Mouse (Mus musculus): ENCODE data around the gene Dcp1b.
A peak's percentile ranks its signal among the peaks of the same experiment; 100 is the strongest.
"Not testable (repeated sequence)": the region's sequence is repeated elsewhere in the genome, so short reads cannot be mapped to it uniquely, and the experiment has no call there.

The Dcp1b gene

DNA sequence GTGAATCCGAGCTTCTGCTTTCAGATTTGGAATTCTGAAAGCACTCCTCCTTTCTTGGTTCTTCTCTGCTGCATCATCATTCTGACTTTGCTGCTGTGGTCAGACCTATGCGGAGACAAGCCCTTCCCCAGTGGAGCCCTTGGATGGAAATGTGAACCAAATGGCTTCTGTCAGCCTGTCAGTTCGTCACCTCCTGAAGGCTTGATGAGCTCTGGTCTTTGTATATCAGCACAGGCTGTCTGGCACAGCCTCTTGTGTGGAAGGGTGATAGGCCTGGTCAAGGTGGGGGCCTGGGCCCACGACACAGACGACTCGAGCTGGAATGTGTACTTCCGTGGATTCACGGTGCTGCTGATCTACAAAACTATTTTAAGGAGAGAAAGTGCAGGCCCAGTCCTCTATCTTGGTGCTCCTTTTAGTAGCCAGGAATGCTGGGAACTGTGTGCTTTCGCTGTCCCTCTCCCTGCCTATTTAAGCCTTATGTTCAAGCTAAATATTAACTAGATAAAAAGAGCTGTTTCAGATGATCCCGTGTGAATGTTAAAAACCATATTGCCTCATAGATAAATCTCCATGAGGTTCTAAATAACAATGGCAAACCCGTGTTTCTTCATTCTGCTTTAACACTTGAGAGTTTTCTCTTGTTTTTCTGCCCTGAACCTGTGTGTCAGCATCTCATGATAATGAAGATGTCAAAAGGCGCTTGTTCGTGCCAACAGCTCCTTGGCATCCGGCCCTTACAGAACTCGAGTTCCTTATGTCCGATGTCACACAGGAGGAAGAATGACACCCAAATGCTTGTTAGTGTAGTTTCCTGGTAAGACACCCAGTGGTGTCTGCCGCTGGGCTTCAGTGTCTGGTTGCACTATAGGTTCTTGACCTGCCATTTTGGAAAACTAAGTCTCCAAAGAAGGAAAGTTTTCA, 21.6 kb downstream of the Dcp1b start, which contains the start of gene Cacna1c:
Gene Cacna1c (minus strand): TSS at position 37 of the 924 bp plus-strand sequence.
- DNase-seq = peak; percentile 50

GRCm38 (mm10) chr6:119198534-119199273, 23.7 kb downstream of the Dcp1b start:
- peak; percentile 12 for DNase-seq

DNA sequence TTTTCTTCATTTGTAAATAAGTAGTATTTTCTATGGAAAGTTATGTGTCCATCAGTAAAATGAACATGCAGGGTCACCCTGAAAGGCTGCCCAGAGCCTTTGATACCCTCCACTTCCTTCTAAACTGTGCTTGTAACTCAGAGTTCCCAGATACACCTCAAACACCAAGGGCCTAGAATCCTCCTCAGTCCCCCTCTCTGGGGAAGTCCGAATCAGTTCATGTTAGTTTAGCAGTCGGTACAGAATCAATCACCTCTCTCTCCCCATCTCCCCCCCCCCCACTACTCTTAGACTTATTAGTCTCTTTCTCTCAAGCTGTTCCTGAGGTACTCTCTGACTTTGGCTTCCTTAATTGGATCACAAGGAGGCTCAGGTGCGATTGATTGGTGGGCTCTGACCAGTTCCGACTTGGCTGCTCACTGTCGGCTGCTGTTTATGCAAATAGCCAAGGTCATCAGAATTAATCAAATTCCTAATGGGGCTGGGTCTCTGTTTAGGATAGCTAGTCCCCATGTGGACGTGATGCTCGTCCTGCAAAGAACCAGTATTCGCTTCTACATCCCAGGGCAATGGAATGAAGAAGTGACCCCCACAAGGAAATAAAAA, 24.3 kb downstream of the Dcp1b start:
- no peak for DNase-seq

- no peak for DNase-seq
Observed at GRCm38 (mm10) chr6:119200362-119200761, 25.3 kb downstream of the Dcp1b start.

DNA sequence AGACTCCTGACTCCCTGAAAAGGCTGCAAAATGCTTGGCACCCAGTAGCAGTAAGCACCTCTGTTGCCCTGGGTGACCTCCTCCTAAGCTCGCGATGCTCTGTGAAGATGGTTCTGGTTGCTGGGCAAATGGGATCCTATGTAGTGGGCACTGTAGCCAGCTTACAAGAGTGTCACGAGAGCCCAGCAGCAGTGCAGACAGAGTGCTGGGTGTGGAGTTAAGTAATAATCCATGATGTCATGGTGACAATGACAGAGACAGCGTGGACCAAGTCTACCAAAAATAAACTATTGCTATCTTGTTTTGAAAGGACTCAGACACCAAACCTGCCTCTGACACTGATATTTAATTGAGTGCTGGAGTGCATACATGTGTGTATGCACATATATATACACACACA, 26.5 kb downstream of the Dcp1b start:
- no peak for DNase-seq

DNA sequence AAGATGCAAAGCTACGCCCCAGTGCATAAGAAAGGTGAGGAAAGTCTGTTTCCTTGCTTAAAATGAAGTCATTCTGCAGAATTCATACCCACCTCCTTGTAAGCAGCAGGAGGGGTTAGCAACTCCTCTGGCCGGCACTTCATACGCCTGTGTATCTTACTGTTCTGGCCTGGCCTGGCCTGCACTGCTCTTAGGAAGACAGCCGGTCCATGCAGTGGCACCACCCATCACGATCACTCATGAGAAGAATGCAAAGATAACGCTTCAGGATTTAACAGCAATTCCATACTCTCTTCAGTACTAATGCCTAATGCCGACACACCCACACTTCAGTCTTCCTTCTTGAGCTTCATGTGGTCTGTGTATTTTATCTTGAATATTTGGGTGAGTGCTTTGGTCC, 29.2 kb downstream of the Dcp1b start:
- no peak for DNase-seq

GRCm38 (mm10) chr6:119204915-119205314, 29.9 kb downstream of the Dcp1b start:
- no peak for DNase-seq

DNA sequence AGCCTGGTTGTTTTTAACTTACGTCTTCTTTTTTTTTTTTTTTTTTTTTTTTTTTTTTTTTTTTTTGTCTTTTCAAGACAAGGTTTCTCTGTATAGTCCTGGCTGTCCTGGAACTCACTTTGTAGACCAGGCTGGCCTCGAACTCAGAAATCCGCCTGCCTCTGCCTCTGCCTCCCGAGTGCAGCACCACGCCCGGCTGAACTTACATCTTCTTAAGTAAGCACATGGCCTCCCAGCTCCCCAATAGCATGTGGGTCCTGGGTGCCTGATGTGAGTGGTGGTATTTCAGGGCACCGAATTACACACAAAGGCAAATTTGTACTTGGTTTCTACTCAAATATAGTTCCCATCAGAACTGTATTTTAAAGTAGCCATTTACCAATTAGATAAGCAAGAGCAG, 31.0 kb downstream of the Dcp1b start:
- DNase-seq = not testable (repeated sequence)

- DNase-seq = no peak
Observed at GRCm38 (mm10) chr6:119213375-119213774, 38.3 kb downstream of the Dcp1b start.

DNA sequence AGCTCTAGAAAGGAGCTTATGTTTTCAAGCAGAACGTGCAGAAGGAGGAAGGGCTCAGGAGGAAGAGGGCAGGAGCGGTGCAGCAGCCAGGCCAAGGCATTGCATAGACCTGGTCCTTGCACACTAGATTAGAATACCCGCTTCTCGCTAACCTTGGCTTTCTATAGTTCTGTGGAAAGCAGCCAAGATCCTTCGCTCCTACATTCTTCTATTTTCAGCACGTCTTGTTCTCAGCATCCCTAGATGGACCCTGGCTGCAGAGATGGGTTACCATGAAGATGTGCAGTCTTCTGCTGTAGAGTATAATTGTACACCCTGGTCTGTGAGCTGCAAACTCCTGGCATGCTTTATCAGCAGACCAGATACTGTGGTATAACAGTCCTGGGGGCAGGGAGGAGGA, 39.1 kb downstream of the Dcp1b start:
- no peak for DNase-seq

- no peak for DNase-seq
Observed at GRCm38 (mm10) chr6:119215040-119215613, 40.1 kb downstream of the Dcp1b start.

GRCm38 (mm10) chr6:119217661-119218060, 42.6 kb downstream of the Dcp1b start:
- peak; percentile 3 for DNase-seq

GRCm38 (mm10) chr6:119218591-119218990, 43.5 kb downstream of the Dcp1b start:
- peak; percentile 0 for DNase-seq

- no peak for DNase-seq
Observed at GRCm38 (mm10) chr6:119219237-119219870, 44.3 kb downstream of the Dcp1b start.

- peak; percentile 63 for DNase-seq
Observed at GRCm38 (mm10) chr6:119220297-119220696, 45.2 kb downstream of the Dcp1b start.

DNA sequence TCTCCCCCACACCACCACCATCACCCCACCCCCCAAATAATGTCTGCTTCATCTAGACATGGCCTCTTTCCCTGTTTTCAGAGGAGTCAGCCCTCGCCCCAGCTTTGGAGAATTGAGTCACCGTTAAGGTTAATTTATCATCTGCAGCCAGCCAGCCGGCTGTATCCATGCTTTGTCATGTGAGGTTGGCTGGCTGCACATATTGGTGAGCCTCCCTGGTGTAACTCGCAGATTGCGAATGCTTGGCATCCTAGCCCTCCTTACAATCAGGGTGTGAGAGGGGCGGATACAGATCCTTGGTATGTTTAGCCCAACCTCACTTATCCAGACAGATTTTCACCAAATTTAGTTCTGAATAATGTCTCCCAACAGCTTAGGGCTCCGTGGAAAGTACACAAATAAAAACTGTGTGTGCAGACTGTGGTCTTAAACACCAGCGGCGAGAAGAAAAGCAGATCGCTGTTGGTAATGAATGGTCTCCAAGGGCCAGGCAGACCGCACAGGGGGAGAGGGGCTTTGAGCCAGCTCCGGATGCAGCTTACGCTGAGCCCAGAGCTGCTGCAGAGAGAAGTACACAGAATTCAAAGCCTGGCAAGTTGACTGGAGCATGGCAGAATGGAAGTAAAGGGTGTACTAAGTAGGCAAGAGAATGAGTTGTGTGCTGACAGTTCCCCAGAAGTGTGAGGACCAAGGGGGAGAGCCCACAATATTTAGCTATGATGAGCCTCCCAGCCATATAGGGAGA, 49.6 kb downstream of the Dcp1b start:
- no peak for DNase-seq

- DNase-seq = no peak
Observed at GRCm38 (mm10) chr6:119225226-119225625, 50.2 kb downstream of the Dcp1b start.

DNA sequence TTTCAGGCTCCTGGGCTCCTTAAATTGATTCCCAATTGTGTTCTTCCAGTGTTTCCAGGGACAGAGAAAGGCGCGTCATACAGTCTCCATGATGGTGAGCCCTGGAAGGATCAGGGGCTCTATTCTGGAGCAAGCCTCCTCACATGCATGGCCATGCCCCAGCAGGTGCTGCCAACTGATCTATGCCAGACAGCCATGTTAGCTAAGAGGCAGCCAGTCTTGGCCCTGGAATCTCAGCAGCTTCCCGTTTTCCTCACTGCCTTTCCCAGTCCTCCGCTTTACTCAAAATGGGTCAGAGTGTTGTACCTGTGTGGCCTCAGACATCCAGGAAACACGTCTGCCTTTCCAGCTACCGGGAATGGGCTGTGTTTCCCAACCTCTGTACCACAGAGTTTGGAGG, 50.7 kb downstream of the Dcp1b start:
- no peak for DNase-seq

DNA sequence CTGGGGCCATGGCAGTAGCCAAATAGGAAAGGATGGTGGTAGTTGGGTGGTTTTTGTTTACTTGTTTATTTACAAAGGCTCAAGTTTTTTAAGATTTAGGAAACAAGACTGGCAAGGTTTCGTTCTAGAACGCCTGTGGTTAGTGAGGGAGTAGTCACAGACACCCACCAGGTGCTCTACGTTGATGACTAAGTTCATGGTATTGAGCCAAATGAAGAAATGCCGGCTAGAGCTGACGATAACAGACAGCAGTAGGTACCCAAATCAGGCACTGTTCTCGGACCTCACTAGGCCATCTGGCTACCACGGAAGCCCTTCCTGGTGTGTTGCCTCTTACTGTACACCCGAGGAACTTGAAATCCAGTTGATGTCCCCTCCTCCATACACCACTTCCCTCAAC, 51.9 kb downstream of the Dcp1b start:
- DNase-seq = no peak

GRCm38 (mm10) chr6:119228861-119229603, 54.0 kb downstream of the Dcp1b start:
- no peak for DNase-seq

DNA sequence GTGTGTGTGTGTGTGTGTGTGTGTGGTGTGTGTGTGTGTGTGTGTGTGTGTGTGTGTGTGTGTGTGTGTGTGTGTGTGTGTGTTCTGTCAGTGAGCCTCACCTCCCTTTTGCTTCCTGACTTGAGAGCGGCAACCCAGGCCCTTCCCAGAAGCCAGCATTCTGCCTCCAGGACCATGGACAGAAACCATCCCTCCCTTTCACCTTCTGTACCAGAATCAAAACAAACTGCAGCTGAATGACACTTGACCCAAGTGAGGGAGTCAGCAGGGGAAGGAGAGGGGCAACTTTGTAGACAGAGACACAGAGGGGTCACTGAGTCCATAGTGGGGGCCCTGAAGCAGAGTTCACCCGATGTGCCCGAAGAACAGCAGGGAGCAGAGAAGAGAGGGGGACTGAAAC, 58.0 kb downstream of the Dcp1b start:
- peak; percentile 59 for DNase-seq

Measured in kidney, postnatal 10 days (tissue).